Mouse (Mus musculus) ovary, adult 2 months (tissue): ENCODE results near the gene Mdh1. TPM values are rescaled to one million over a fixed set of nuclear protein-coding genes. Genes with fewer than 3 reads are reported as not detected.

ENCODE experiments used
- polyA plus RNA-seq: library from polyadenylated mRNA; depleted of rRNA; stranded (reverse); fragments of >200 nt; gene quantifications from 2 replicates; pipeline ENCODE4 v1.2.3, GENCODE M21; 2012; rRNA removed

Mdh1 gene
- 66.0 and 84.8 TPM in 2 replicates for polyA plus RNA-seq

DNA sequence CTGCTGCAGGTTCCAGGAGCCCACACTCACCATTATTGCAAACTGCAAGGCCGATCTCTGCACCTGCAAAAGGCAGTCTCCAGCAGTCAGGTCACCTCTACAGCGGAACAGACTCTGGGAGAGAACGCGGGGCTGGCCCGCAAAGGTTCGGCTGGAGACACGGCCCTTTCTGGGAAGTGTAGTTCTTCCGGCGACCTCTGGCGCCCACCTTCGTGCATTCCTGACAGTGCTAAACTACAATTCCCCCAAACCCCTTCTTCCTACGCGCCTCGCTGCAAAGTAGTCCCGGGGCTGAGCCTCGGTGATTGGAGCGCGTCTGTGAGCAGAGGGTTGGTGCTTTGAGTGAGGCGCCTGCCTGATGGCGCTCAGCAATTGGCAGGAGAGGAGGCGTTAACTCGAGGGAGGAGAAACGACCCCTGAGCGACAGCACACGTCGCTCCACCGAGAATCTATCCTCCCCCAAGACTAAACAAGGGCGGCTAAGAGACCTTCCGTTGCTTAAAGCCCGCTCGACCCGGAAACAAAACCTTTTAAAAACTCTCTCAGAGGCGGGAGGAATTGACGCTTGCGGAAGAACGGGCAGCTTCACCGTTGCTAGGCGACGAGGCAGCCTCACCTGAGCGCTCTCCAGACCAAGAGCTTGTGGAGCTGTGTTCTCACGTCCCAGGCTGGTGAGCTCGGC, at the start of gene Mdh1, which contains the start of gene Wdpcp:
TSS of gene Mdh1 (minus strand) at position 668 of the 682 bp plus-strand sequence.
TSS of gene Wdpcp (plus strand) at position 536 of the 682 bp plus-strand sequence.

Other genes with a start within 250 kb of the Mdh1 start
- gene Ugp2, start 201.2 kb downstream of the Mdh1 start, polyA plus RNA-seq = 1.7 and 2.5 TPM in 2 replicates
- 3.8 and 5.5 TPM in 2 replicates for gene Wdpcp, start 132 bp downstream of the Mdh1 start, polyA plus RNA-seq